Mouse (Mus musculus) neural tube, embryonic 11.5 days (tissue): ENCODE measurements around the gene Lrfn4. TPM values are rescaled to one million over a fixed set of nuclear protein-coding genes. Genes with fewer than 3 reads are reported as not detected.

ENCODE experiments used
- ATAC-seq: fragments of 200-750 bp; cut with Nextera tagmentation; 2 replicates; pipeline ENCODE4 v1.8.0; 2017; ENCODE audit warnings: moderate number of reproducible peaks, mild to moderate bottlenecking, moderate TSS enrichment, moderate library complexity; ENCODE audit not compliant: insufficient read depth, low FRiP score, low TSS enrichment
- DNase-seq: peaks from one replicate; pipeline ENCODE4 v3.0.0-alpha.2; 2015; ENCODE audit warnings: low spot score
- H3K27ac ChIP-seq: fragments of 300-500 bp; sonication (generic); 2 replicates; pipeline ENCODE4 v1.5.1; 2014; ENCODE audit warnings: low read depth, mild to moderate bottlenecking, low read length
- H3K27me3 ChIP-seq: fragments of 300-500 bp; sonication (generic); 2 replicates; pipeline ENCODE4 v1.6.1; 2014; ENCODE audit warnings: mild to moderate bottlenecking, low read length, mixed read lengths; ENCODE audit not compliant: control insufficient read depth, insufficient read depth
- H3K36me3 ChIP-seq: fragments of 300-500 bp; sonication (generic); 2 replicates; pipeline ENCODE4 v1.6.1; 2014; ENCODE audit warnings: mild to moderate bottlenecking, low read length, moderate library complexity, mixed read lengths; ENCODE audit not compliant: control insufficient read depth, insufficient read depth
- H3K4me1 ChIP-seq: fragments of 300-500 bp; sonication (generic); 2 replicates; pipeline ENCODE4 v1.6.1; 2014; ENCODE audit warnings: low read length, mixed read lengths; ENCODE audit not compliant: control insufficient read depth, insufficient read depth
- H3K4me2 ChIP-seq: fragments of 300-500 bp; sonication (generic); 2 replicates; pipeline ENCODE4 v1.6.1; 2014; ENCODE audit warnings: low read depth, mild to moderate bottlenecking, moderate library complexity
- H3K4me3 ChIP-seq: fragments of 300-500 bp; sonication (generic); 2 replicates; pipeline ENCODE4 v1.5.1; 2014; ENCODE audit warnings: low read depth, low read length
- H3K9ac ChIP-seq: fragments of 300-500 bp; sonication (generic); 2 replicates; pipeline ENCODE4 v1.6.1; 2014; ENCODE audit warnings: mild to moderate bottlenecking, low read length
- H3K9me3 ChIP-seq: fragments of 300-500 bp; sonication (generic); 2 replicates; pipeline ENCODE4 v1.6.1; 2016; ENCODE audit warnings: low read length; ENCODE audit not compliant: control insufficient read depth
- WGBS: fragments of 180-500 bp; shearing (Covaris S2); extraction: QIAGEN DNeasy Blood & Tissue Kit; methylation state at CpG from one replicate; pipeline ENCODE4 v1.1.7; 2014; 5-methylcytosine and 5-hydroxymethylcytosine counted together
- microRNA-seq: library from miRNA; unstranded; fragments of <30 nt; microRNA quantifications from one replicate; pipeline ENCODE4, GENCODE M21; 2016
- polyA plus RNA-seq: library from polyadenylated mRNA; unstranded; fragments of >200 nt; fragmentation: Nextera tagmentation; extraction: Ambion mirVana; gene quantifications from 2 replicates; pipeline ENCODE4 v1.2.1, GENCODE M21; 2014

Lrfn4 gene
- polyA plus RNA-seq, 1 experiment from 2014 or later: 10.0 TPM

GRCm38 (mm10) chr19:4569356-4570236, 45.9 kb downstream of the Lrfn4 start:
- 89% methylated on average over 17 of the region's 17 CpGs for WGBS

GRCm38 (mm10) chr19:4568832-4569231, 46.6 kb downstream of the Lrfn4 start:
- Histone ChIP-seq H3K27me3 (no peaks in the 10 kb centered on the region), H3K9ac (no peak overlapping the region), H3K27ac (no peak overlapping the region), H3K9me3 (no peaks in the 10 kb centered on the region), H3K4me3 (no peak overlapping the region), H3K4me2 (no peak overlapping the region), H3K4me1 (no peaks in the 10 kb centered on the region), H3K36me3 (no peaks in the 10 kb centered on the region)
- ATAC-seq (no peak), DNase-seq (no peak)
- 88% methylated on average over 4 of the region's 4 CpGs for WGBS

More at GRCm38 (mm10) chr19:4569356-4570236, 45.9 kb downstream of the Lrfn4 start:
- Histone ChIP-seq H3K27me3 (no peaks in the 10 kb centered on the region), H3K4me3 (no peak overlapping the region), H3K4me2 (no peak overlapping the region), H3K9ac (no peak overlapping the region), H3K27ac (no peak overlapping the region), H3K36me3 (no peaks in the 10 kb centered on the region), H3K4me1 (no peaks in the 10 kb centered on the region), H3K9me3 (no peaks in the 10 kb centered on the region)
- DNase-seq (no peak), ATAC-seq (no peak)

GRCm38 (mm10) chr19:4567665-4568064, 47.8 kb downstream of the Lrfn4 start:
- DNase-seq (no peak), ATAC-seq (no peak)
- Histone ChIP-seq H3K27me3 (no peaks in the 10 kb centered on the region), H3K4me2 (no peak overlapping the region), H3K36me3 (no peaks in the 10 kb centered on the region), H3K9me3 (no peaks in the 10 kb centered on the region), H3K9ac (no peak overlapping the region), H3K4me3 (no peak overlapping the region), H3K27ac (no peak overlapping the region), H3K4me1 (no peaks in the 10 kb centered on the region)
- 75% methylated on average over 2 of the region's 2 CpGs for WGBS

- no peak overlapping the region for H3K27ac ChIP-seq
- H3K4me1 ChIP-seq: no peaks in the 10 kb centered on the region
- H3K4me2 ChIP-seq: no peak overlapping the region
- H3K9ac ChIP-seq: no peak overlapping the region
- WGBS: 73% methylated on average over 2 of the region's 2 CpGs
- DNase-seq: no peak
- H3K9me3 ChIP-seq: no peaks in the 10 kb centered on the region
- H3K27me3 ChIP-seq: no peaks in the 10 kb centered on the region
- H3K4me3 ChIP-seq: no peak overlapping the region
- H3K36me3 ChIP-seq: no peaks in the 10 kb centered on the region
- ATAC-seq: no peak
These were observed 48.6 kb downstream of the Lrfn4 start for GRCm38 (mm10) chr19:4566880-4567279.

GRCm38 (mm10) chr19:4565678-4566077, 49.8 kb downstream of the Lrfn4 start:
- no peak overlapping the region for H3K4me3 ChIP-seq
- H3K27ac ChIP-seq: no peak overlapping the region
- no peak for ATAC-seq
- DNase-seq: no peak
- H3K4me2 ChIP-seq: no peak overlapping the region
- H3K9ac ChIP-seq: no peak overlapping the region
- H3K27me3 ChIP-seq: no peaks in the 10 kb centered on the region
- H3K9me3 ChIP-seq: no peaks in the 10 kb centered on the region
- no peaks in the 10 kb centered on the region for H3K4me1 ChIP-seq
- WGBS: 92% methylated on average over 5 of the region's 5 CpGs
- no peaks in the 10 kb centered on the region for H3K36me3 ChIP-seq

Small RNAs within 50 kb of the gene (microRNA-seq; reads per million reads assigned to microRNA genes)
- not detected for gene Mir6986

Other genes starting within 250 kb of the Lrfn4 start
- gene Kdm2a, start 217.4 kb downstream of the Lrfn4 start, polyA plus RNA-seq: 44.1 and 47.2 TPM in 2 replicates
- gene Rhod, start 176.2 kb downstream of the Lrfn4 start, polyA plus RNA-seq: 17.1 and 17.4 TPM in 2 replicates
- gene Syt12, start 138.2 kb downstream of the Lrfn4 start, polyA plus RNA-seq: 0.58 and 1.8 TPM in 2 replicates
- gene 2010003K11Rik, start 117.1 kb downstream of the Lrfn4 start, polyA plus RNA-seq: not detected in 2 replicates
- gene Pcx, start 105.2 kb downstream of the Lrfn4 start, polyA plus RNA-seq: 19.3 and 19.6 TPM in 2 replicates
- gene Rce1, start 10.0 kb upstream of the Lrfn4 start, polyA plus RNA-seq: 68.8 and 73.6 TPM in 2 replicates
- gene Gm960, start 83.0 kb upstream of the Lrfn4 start, polyA plus RNA-seq: 2.5 and 2.7 TPM in 2 replicates
- gene Sptbn2, start 95.5 kb upstream of the Lrfn4 start, polyA plus RNA-seq: 23.4 and 26.1 TPM in 2 replicates
- gene Rbm4b, start 140.8 kb upstream of the Lrfn4 start, polyA plus RNA-seq: 133 and 136 TPM in 2 replicates
- gene Rbm4, start 178.2 kb upstream of the Lrfn4 start, polyA plus RNA-seq: 131 and 134 TPM in 2 replicates
- 8.5 and 24.4 TPM in 2 replicates for gene Gm21992, start 195.9 kb upstream of the Lrfn4 start, polyA plus RNA-seq
- 113 and 116 TPM in 2 replicates for gene Rbm14, start 196.0 kb upstream of the Lrfn4 start, polyA plus RNA-seq
- 41.4 and 41.5 TPM in 2 replicates for gene Ccs, start 223.7 kb upstream of the Lrfn4 start, polyA plus RNA-seq
- 0.13 TPM in 1 of 2 replicates, not detected in the other for gene Ccdc87, start 223.7 kb upstream of the Lrfn4 start, polyA plus RNA-seq
- gene Ctsf, start 239.5 kb upstream of the Lrfn4 start, polyA plus RNA-seq: 40.6 and 41.8 TPM in 2 replicates